Mouse (Mus musculus) MN1 (cell line): ENCODE results near the gene Shisal2a.

Experiments used
- DNase-seq: peaks from one replicate; pipeline ENCODE4 v3.0.0-alpha.2; 2016; ENCODE audit warnings: low spot score

The Shisal2a gene

GRCm38 (mm10) chr4:108337817-108338216, 45.3 kb downstream of the Shisal2a start:
- no peak for DNase-seq

- DNase-seq: no peak
Measured at GRCm38 (mm10) chr4:108336765-108337164, 46.4 kb downstream of the Shisal2a start.

- no peak for DNase-seq
Measured at GRCm38 (mm10) chr4:108335413-108335812, 47.7 kb downstream of the Shisal2a start.

GRCm38 (mm10) chr4:108332041-108332440, 51.1 kb downstream of the Shisal2a start:
- DNase-seq: no peak

GRCm38 (mm10) chr4:108329840-108330239, 53.3 kb downstream of the Shisal2a start:
- no peak for DNase-seq

GRCm38 (mm10) chr4:108327730-108328484, 55.2 kb downstream of the Shisal2a start, which contains the start of gene Coa7:
Coa7 (plus strand) TSS chr4:108328140.
- peak; percentile 92 for DNase-seq

- peak; percentile 72 for DNase-seq
Measured at GRCm38 (mm10) chr4:108327071-108327579, 56.0 kb downstream of the Shisal2a start.

GRCm38 (mm10) chr4:108323588-108323987, 59.6 kb downstream of the Shisal2a start:
- DNase-seq: no peak

- DNase-seq: no peak
Measured at GRCm38 (mm10) chr4:108320627-108321380, 62.3 kb downstream of the Shisal2a start.

- DNase-seq: no peak
Measured at GRCm38 (mm10) chr4:108319747-108320146, 63.4 kb downstream of the Shisal2a start.

GRCm38 (mm10) chr4:108318649-108319615, 64.2 kb downstream of the Shisal2a start:
- DNase-seq: no peak
